Mouse (Mus musculus) hindbrain, postnatal 0 days (tissue): ENCODE results near the gene Trmu. TPM values are rescaled to one million over a fixed set of nuclear protein-coding genes. Genes with fewer than 3 reads are reported as not detected.
A peak's percentile ranks its signal among the peaks of the same experiment; 100 is the strongest.

ENCODE experiments used
- ATAC-seq: fragments of 200-750 bp; cut with Nextera tagmentation; 2 replicates; pipeline ENCODE4 v1.8.0; 2017; ENCODE audit warnings: mild to moderate bottlenecking, moderate TSS enrichment, moderate library complexity
- DNase-seq: peaks from one replicate; pipeline ENCODE4 v3.0.0-alpha.2; 2015; ENCODE audit warnings: low spot score
- H3K27ac ChIP-seq: fragments of 300-500 bp; sonication (generic); 2 replicates; pipeline ENCODE4 v1.5.1; 2014; ENCODE audit warnings: mild to moderate bottlenecking
- H3K27me3 ChIP-seq: fragments of 300-500 bp; sonication (generic); 2 replicates; pipeline ENCODE4 v1.6.1; 2014; ENCODE audit warnings: low read length, mixed read lengths; ENCODE audit not compliant: insufficient read depth
- H3K36me3 ChIP-seq: fragments of 300-500 bp; sonication (generic); 2 replicates; pipeline ENCODE4 v1.6.1; 2014; ENCODE audit warnings: low read length, mixed read lengths; ENCODE audit not compliant: insufficient read depth
- H3K4me1 ChIP-seq: fragments of 300-500 bp; sonication (generic); 2 replicates; pipeline ENCODE4 v1.6.1; 2014; ENCODE audit warnings: antibody characterized with exemption, low read length, mixed read lengths; ENCODE audit not compliant: insufficient read depth
- H3K4me2 ChIP-seq: fragments of 300-500 bp; sonication (generic); 2 replicates; pipeline ENCODE4 v1.6.1; 2014; ENCODE audit warnings: low read depth, mild to moderate bottlenecking, low read length, moderate library complexity, mixed read lengths
- H3K4me3 ChIP-seq: fragments of 300-500 bp; sonication (generic); 2 replicates; pipeline ENCODE4 v1.5.1; 2014; ENCODE audit warnings: low read length
- H3K9ac ChIP-seq: fragments of 300-500 bp; sonication (generic); replicated peaks from 2 replicates; pipeline ENCODE4 v1.6.1; 2014; ENCODE audit warnings: mild to moderate bottlenecking, low read length, moderate library complexity, mixed read lengths
- H3K9me3 ChIP-seq: fragments of 300-500 bp; sonication (generic); 2 replicates; pipeline ENCODE4 v1.6.1; 2016; ENCODE audit warnings: low read length, mixed read lengths
- CTCF ChIP-seq: IDR thresholded peaks from 2 replicates; pipeline ENCODE4 v1.5.1; 2016; ENCODE audit warnings: antibody characterized with exemption, control low read depth, low read depth
- WGBS: fragments of 180-500 bp; shearing (Covaris S2); extraction: QIAGEN DNeasy Blood & Tissue Kit; methylation state at CpG from one replicate; pipeline ENCODE4 v1.1.7; 2014; 5-methylcytosine and 5-hydroxymethylcytosine counted together
- polyA plus RNA-seq: library from polyadenylated mRNA; unstranded; fragments of >200 nt; fragmentation: Nextera tagmentation; extraction: Ambion mirVana; gene quantifications from 2 replicates; pipeline ENCODE4 v1.2.1, GENCODE M21; 2015
- total RNA-seq: library from RNA; depleted of rRNA; stranded (reverse); fragments of >200 nt; gene quantifications from 2 replicates; pipeline ENCODE4 v1.2.3, GENCODE M21; 2014

The Trmu gene
- total and polyA plus RNA-seq, 2 experiments from 2014 or later: 30.4 to 35.1 TPM

DNA sequence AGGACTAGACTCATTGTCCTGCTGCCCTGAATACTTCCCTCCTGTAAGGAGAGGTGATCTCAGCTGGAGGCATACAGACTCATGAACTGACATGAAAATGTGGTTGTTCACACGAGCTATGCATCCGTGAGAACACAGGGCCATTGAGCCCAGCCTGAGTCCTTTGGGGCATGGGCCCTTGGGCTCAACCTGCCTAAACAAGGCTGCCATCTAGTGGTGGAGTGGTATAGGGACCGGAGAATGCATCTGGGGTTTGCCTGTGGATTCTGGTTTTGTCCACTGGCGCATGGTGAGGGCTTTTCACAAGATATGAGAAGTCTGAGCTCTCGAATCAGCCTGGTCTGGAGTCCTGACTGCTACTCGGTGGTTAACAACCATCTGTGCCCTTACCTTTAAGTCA lies 11.4 kb upstream of the Trmu start:
- Histone ChIP-seq H3K4me1 (no peaks in the 10 kb centered on the region), H3K9ac (no peak overlapping the region), H3K27ac (no peak overlapping the region), H3K36me3 (no peaks in the 10 kb centered on the region), H3K4me2 (no peak overlapping the region), H3K27me3 (no peaks in the 10 kb centered on the region), H3K4me3 (no peak overlapping the region), H3K9me3 (no peaks in the 10 kb centered on the region)
- peak; percentile 93 for TF ChIP-seq CTCF
- peak; percentile 80 for DNase-seq
- ATAC-seq: peak; percentile 71
- WGBS: 48% methylated on average over 6 of the region's 6 CpGs

DNA sequence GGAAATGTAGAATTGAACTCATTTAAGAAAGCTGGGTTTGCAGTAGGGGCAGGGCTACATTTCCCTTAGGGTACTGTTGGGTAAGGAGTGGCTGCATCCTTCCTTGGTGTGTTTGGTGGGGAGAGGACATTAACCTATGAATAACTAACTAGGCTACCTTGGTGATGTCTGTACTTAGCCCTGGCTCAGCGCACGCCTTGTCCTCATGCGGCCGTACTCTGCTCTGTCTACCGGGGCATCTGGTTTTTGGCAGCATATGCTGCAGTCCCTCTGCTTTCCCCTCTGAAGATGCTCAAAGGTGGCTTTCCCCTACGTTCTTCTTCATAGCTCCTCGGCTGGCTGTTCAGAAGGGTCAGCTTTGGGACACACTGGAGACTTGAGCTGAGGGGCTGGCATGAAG lies 1.8 kb upstream of the Trmu start:
- no peak overlapping the region for H3K4me2 ChIP-seq
- H3K9me3 ChIP-seq: no peaks in the 10 kb centered on the region
- H3K36me3 ChIP-seq: peaks cover under 1% of the 10 kb centered on the region
- no peak for TF ChIP-seq CTCF
- peaks cover 14% of the 10 kb centered on the region; the same call in 1 of the 2 replicates for H3K4me1 ChIP-seq
- no peak overlapping the region for H3K27ac ChIP-seq
- H3K4me3 ChIP-seq: no peak overlapping the region
- DNase-seq: no peak
- ATAC-seq: no peak
- no peaks in the 10 kb centered on the region for H3K27me3 ChIP-seq
- H3K9ac ChIP-seq: no peak overlapping the region
- WGBS: 91% methylated on average over 7 of the region's 7 CpGs

DNA sequence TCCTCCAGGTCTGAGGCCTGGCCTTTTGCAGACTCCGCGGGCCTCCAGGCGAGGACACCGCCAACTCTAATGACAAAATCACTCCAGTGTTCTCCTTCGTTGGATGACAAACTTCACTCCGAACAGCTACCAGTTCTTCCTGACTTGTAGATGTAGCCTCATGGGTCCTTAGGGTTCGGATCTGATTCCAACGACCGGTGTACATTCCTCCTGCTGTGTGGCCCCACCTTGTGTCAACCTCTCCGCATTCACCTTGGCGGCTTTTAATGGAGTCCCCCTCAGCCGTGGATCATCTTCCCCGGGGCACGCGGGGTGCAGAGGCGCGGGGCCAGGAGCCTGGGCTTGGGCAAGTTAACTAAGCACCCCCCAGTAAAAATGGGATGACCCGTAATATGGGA lies 385 bp downstream of the Trmu start:
- under 1% methylated on average over 18 of the region's 18 CpGs for WGBS
- no peak; the same call in 1 of the 2 replicates for ATAC-seq
- peaks cover 14% of the 10 kb centered on the region; the same call in 1 of the 2 replicates for H3K4me1 ChIP-seq

DNA sequence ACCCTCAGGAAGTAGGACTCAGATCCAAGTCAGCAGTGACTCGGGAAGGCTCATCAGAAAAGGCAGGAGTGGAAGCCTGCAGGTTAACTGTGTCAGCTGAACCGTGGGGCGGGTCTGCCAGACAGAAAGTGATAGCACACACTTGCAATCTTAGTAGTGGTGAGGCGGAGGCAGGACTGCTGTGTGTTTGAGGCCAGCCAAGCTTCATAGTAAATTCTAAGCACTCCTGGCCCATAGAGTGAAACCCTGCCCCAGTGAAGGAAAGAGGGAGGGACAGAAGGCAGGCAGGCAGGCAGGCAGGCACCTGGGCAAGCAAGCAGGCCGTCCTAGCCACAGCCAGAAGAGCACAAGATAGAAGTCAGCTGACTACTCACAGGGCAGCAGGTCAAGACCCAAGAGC lies 6.5 kb downstream of the Trmu start:
- H3K9ac ChIP-seq: no peak overlapping the region
- 96% methylated on average over 5 of the region's 5 CpGs for WGBS
- H3K4me1 ChIP-seq: peaks cover 4% of the 10 kb centered on the region; the same call in 1 of the 2 replicates
- no peaks in the 10 kb centered on the region for H3K27me3 ChIP-seq
- DNase-seq (no peak), ATAC-seq (no peak)
- H3K4me2 ChIP-seq: no peak overlapping the region
- no peaks in the 10 kb centered on the region for H3K9me3 ChIP-seq
- peaks cover 30% of the 10 kb centered on the region for H3K36me3 ChIP-seq
- TF ChIP-seq CTCF: no peak
- H3K27ac ChIP-seq: no peak overlapping the region
- H3K4me3 ChIP-seq: no peak overlapping the region

More for the DNA sequence above, 385 bp downstream of the Trmu start:
- H3K27me3 ChIP-seq: no peaks in the 10 kb centered on the region
- H3K4me3 ChIP-seq: peak overlapping the region; percentile 61
- TF ChIP-seq CTCF: no peak
- H3K36me3 ChIP-seq: peaks cover 16% of the 10 kb centered on the region
- peak overlapping the region; percentile 93 for H3K27ac ChIP-seq
- no peak for DNase-seq
- H3K9ac ChIP-seq: peak overlapping the region; percentile 78
- peak overlapping the region; percentile 89 for H3K4me2 ChIP-seq
- H3K9me3 ChIP-seq: no peaks in the 10 kb centered on the region

DNA sequence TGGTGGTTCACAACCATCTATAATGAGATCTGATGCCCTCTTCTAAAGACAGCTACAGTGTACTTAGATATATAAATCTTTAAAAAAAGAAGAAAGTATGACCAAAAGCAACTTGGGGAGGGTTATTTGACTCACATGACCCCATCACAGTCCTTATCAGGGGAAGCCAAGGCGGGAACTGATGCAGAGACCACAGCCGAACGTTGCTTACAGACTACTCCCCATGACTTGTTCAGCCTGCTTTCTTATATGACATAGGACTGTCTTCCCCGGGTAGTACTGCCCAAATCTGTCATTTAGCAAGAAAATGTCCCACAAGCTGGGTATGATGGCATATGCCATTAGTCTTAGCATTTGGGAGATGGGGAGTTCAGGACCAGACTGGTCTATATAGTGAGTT lies 10.1 kb downstream of the Trmu start:
- ATAC-seq: no peak
- Histone ChIP-seq H3K27ac (no peak overlapping the region), H3K36me3 (peaks cover 24% of the 10 kb centered on the region), H3K4me3 (no peak overlapping the region), H3K9ac (no peak overlapping the region), H3K4me1 (no peaks in the 10 kb centered on the region), H3K27me3 (no peaks in the 10 kb centered on the region), H3K9me3 (no peaks in the 10 kb centered on the region), H3K4me2 (no peak overlapping the region)
- no peak for TF ChIP-seq CTCF
- no peak for DNase-seq
- 92% methylated on average over 4 of the region's 4 CpGs for WGBS

DNA sequence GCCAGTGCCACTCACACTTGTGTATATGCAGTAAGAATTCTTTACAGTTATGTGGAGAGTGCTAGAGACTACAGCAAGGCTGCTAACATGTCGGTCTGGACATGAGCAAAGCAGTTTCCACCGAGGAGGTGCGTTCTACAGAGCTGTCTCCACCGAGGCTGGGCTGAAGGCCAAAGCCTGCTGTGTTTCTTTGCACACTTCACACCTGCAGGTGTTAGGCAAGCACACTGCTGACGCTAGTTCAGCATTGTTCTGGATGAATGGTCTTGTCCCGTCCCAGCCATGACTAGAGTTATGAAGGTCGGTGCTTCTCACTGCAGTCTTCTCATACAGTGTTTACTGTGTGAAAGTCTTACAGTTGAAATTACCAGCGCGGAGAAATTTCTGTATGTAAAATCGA lies 12.9 kb downstream of the Trmu start:
- Histone ChIP-seq H3K27me3 (no peaks in the 10 kb centered on the region), H3K36me3 (peaks cover 23% of the 10 kb centered on the region), H3K4me3 (no peak overlapping the region), H3K9me3 (no peaks in the 10 kb centered on the region), H3K4me1 (no peaks in the 10 kb centered on the region), H3K4me2 (no peak overlapping the region), H3K9ac (no peak overlapping the region), H3K27ac (peak overlapping the region; percentile 79; the same call in 1 of the 2 replicates)
- ATAC-seq (peak; percentile 20; the same call in 1 of the 2 replicates), DNase-seq (peak; percentile 67)
- 33% methylated on average over 10 of the region's 10 CpGs for WGBS
- TF ChIP-seq CTCF: no peak

DNA sequence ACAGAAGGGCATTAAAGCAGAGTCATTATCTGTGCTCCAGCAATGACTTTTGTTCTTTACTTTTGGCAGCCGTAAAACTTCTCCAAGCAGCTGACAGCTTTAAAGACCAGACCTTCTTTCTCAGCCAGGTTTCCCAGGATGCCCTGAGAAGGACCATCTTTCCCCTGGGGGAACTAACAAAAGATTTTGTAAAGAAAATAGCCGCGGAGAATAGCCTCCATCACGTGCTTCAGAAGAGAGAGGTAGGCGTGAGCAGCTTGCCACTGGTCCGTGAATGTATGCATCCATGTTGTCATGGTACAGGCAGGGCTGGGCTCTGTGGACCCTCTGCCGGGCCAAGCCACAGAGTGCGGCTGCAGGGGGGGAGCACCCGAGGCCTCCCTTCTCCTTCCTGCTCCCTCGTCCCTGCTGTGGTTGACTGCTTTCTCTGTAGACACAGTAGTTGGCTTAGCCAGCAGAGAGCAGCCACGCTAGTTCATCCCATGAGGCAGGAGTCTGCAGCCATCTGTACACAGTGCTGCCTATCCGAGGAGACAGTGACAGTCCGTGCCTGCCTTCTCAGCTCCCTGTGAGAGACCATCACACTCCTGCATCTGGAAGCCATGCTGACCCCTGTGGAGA lies 13.5 kb downstream of the Trmu start:
- Histone ChIP-seq H3K27ac (peak overlapping the region; percentile 79), H3K27me3 (no peaks in the 10 kb centered on the region), H3K9ac (no peak overlapping the region), H3K4me2 (no peak overlapping the region), H3K36me3 (peaks cover 23% of the 10 kb centered on the region), H3K9me3 (no peaks in the 10 kb centered on the region), H3K4me1 (no peaks in the 10 kb centered on the region), H3K4me3 (no peak overlapping the region)
- ATAC-seq (peak; percentile 85), DNase-seq (peak; percentile 71)
- no peak for TF ChIP-seq CTCF
- WGBS: 24% methylated on average over 13 of the region's 13 CpGs
